Mouse (Mus musculus) E14TG2a.4 (cell line): ENCODE measurements around the gene Fam104a.

Source experiments
- CTCF ChIP-seq: conservative IDR thresholded peaks from 2 replicates; pipeline ENCODE4 v1.5.1; 2014; ENCODE audit warnings: low read length
- NANOG ChIP-seq: IDR thresholded peaks from 2 replicates; pipeline ENCODE4 v1.6.1; 2014; ENCODE audit warnings: borderline replicate concordance, low read length, mixed read lengths

DNA sequence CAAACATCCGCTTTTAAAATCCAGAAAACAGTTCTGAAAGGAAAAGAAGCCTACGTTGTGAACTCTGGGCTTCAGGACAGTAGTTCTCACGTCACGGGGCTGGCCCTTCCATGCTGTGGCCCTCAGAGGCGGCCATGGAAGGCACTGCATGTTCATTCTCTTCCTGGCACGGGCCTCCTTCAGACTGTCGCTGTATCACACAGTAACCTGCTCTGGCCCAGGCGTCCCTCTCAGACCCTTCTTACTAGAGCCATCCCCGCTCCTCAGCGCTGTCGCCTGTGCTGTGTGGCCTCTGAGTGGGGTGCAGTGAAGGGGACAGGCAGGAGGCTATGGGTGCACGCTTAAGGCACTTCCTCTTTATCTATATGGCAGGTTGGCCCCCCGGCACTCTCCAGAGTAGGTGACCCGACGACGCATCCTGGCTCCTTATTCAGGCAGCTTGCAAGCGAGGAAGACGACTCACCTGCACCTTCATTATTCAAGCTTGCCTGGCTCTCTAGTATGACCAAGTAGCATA is 22.1 kb downstream of the Fam104a start:
- TF ChIP-seq CTCF (no peak), NANOG (no peak)
